Mouse (Mus musculus): ENCODE results near the gene Cd209g. TPM values are rescaled to one million over a fixed set of nuclear protein-coding genes. Genes with fewer than 3 reads are reported as not detected.
A peak's percentile ranks its signal among the peaks of the same experiment; 100 is the strongest.
"Not testable (repeated sequence)": the region's sequence is repeated elsewhere in the genome, so short reads cannot be mapped to it uniquely, and the experiment has no call there.

The Cd209g gene
- total RNA-seq (2015; ENCODE audit: low replicate concordance) (3.1 TPM in 1 of 2 replicates, not detected in the other), total RNA-seq (2017; ENCODE audit: low replicate concordance) (0.56 and 0.85 TPM in 2 replicates)

- ATAC-seq (replicated peaks; ENCODE audit: low FRiP score, poor library complexity, severe bottlenecking): no peak
These were observed at the start of gene Cd209g for GRCm38 (mm10) chr8:4133798-4134197. Gene Cd209g, plus strand, starts transcription at chr8:4134098.

- ATAC-seq (replicated peaks; ENCODE audit: low FRiP score, poor library complexity, severe bottlenecking): peak; percentile 99
These were observed 46.6 kb upstream of the Cd209g start for GRCm38 (mm10) chr8:4087180-4087722.

- ATAC-seq (replicated peaks; ENCODE audit: low FRiP score, poor library complexity, severe bottlenecking): not testable (repeated sequence)
These were observed 45.4 kb upstream of the Cd209g start for GRCm38 (mm10) chr8:4088514-4088913.

GRCm38 (mm10) chr8:4105735-4106134 lies 28.2 kb upstream of the Cd209g start, which contains the start of gene Cd209f:
Gene Cd209f, minus strand, starts transcription at chr8:4105835.
- not testable (repeated sequence) for ATAC-seq (replicated peaks; ENCODE audit: low FRiP score, poor library complexity, severe bottlenecking)

- ATAC-seq (replicated peaks; ENCODE audit: low FRiP score, poor library complexity, severe bottlenecking): peak; percentile 78
These were observed 6.1 kb downstream of the Cd209g start for GRCm38 (mm10) chr8:4139660-4140646.

GRCm38 (mm10) chr8:4141721-4142120 lies 7.8 kb downstream of the Cd209g start:
- ATAC-seq (replicated peaks; ENCODE audit: low FRiP score, poor library complexity, severe bottlenecking): no peak

GRCm38 (mm10) chr8:4147272-4147671 lies 13.4 kb downstream of the Cd209g start:
- no peak for ATAC-seq (replicated peaks; ENCODE audit: low FRiP score, poor library complexity, severe bottlenecking)

GRCm38 (mm10) chr8:4154878-4155277 lies 21.0 kb downstream of the Cd209g start:
- no peak for ATAC-seq (replicated peaks; ENCODE audit: low FRiP score, poor library complexity, severe bottlenecking)

GRCm38 (mm10) chr8:4162786-4163185 lies 28.9 kb downstream of the Cd209g start:
- ATAC-seq (replicated peaks; ENCODE audit: low FRiP score, poor library complexity, severe bottlenecking): no peak

GRCm38 (mm10) chr8:4165176-4165851 lies 31.4 kb downstream of the Cd209g start:
- no peak for ATAC-seq (replicated peaks; ENCODE audit: low FRiP score, poor library complexity, severe bottlenecking)

- ATAC-seq (replicated peaks; ENCODE audit: low FRiP score, poor library complexity, severe bottlenecking): peak; percentile 93
These were observed 32.2 kb downstream of the Cd209g start, which contains the start of gene Evi5l for GRCm38 (mm10) chr8:4165852-4166751. Gene Evi5l, plus strand, starts transcription at chr8:4166567.

GRCm38 (mm10) chr8:4166881-4167525 lies 33.1 kb downstream of the Cd209g start:
- no peak for ATAC-seq (replicated peaks; ENCODE audit: low FRiP score, poor library complexity, severe bottlenecking)

GRCm38 (mm10) chr8:4167918-4168317 lies 34.0 kb downstream of the Cd209g start:
- ATAC-seq (replicated peaks; ENCODE audit: low FRiP score, poor library complexity, severe bottlenecking): no peak

- no peak for ATAC-seq (replicated peaks; ENCODE audit: low FRiP score, poor library complexity, severe bottlenecking)
These were observed 38.6 kb downstream of the Cd209g start for GRCm38 (mm10) chr8:4172486-4172885.

- ATAC-seq (replicated peaks; ENCODE audit: low FRiP score, poor library complexity, severe bottlenecking): no peak
These were observed 40.1 kb downstream of the Cd209g start for GRCm38 (mm10) chr8:4174018-4174417.

GRCm38 (mm10) chr8:4183409-4183808 lies 49.5 kb downstream of the Cd209g start:
- ATAC-seq (replicated peaks; ENCODE audit: low FRiP score, poor library complexity, severe bottlenecking): no peak

- no peak for ATAC-seq (replicated peaks; ENCODE audit: low FRiP score, poor library complexity, severe bottlenecking)
These were observed 52.3 kb downstream of the Cd209g start for GRCm38 (mm10) chr8:4186151-4186550.
